In genomic region chr4:13298212-13298611, GRCm38 (mm10) we compare ENCODE assay signal across 13 mouse cellular contexts.
A peak's percentile ranks its signal among the peaks of the same experiment; 100 is the strongest.
DNase-seq lines count a peak whose midpoint lies in the region; ATAC-seq lines count a peak whose summit lies in the region.
"Had no signal": no experiment of that assay in that cellular context is flagged by ENCODE, and none has a peak within 500 bp of the region (broad histone marks: within the 10 kb centered on the region; RNA-seq: fewer than 3 reads in every experiment).

No protein-coding gene starts in this region.

- peak; percentile 28 for DNase-seq in neural tube, embryonic 11.5 days (ENCODE audit: low spot score)
- DNase-seq in neural tube, embryonic 10.5 days (ENCODE audit: extremely low spot score, low spot score) = no peak
- peak; percentile 61 for DNase-seq in forelimb bud, embryonic 11.5 days (ENCODE audit: low read depth, low spot score)
- no peak for DNase-seq in MN1 (ENCODE audit: low spot score)
- DNase-seq in lung, adult 18-20 months = no peak
- no peak for DNase-seq in adrenal gland, postnatal 14 days
- DNase-seq: cerebellum, adult 18-20 months; kidney, adult 2 months; thymus, postnatal 4 days had no signal

- no peaks in the 10 kb centered on the region for H3K27me3 ChIP-seq in neural tube, embryonic 11.5 days (ENCODE audit: control insufficient read depth, insufficient read depth, low read length)
- no peaks in the 10 kb centered on the region for H3K27me3 ChIP-seq in limb, embryonic 12.5 days
- H3K27me3 ChIP-seq: stomach, embryonic 15.5 days had no signal

- H3K4me3 ChIP-seq in neural tube, embryonic 11.5 days (ENCODE audit: low read depth, low read length) = no peak overlapping the region
- H3K4me3 ChIP-seq in limb, embryonic 12.5 days (replicated peaks) = no peak overlapping the region
- H3K4me3 ChIP-seq: stomach, embryonic 15.5 days had no signal

- H3K27ac ChIP-seq in neural tube, embryonic 11.5 days (ENCODE audit: low read depth, low read length) = no peak overlapping the region
- no peak overlapping the region for H3K27ac ChIP-seq in limb, embryonic 12.5 days
- H3K27ac ChIP-seq: stomach, embryonic 15.5 days had no signal

- no peak overlapping the region for H3K4me2 ChIP-seq in neural tube, embryonic 11.5 days (ENCODE audit: low read depth)
- H3K4me2 ChIP-seq in limb, embryonic 12.5 days = peak overlapping the region; percentile 4
- H3K4me2 ChIP-seq: lung, embryonic 14.5 days; stomach, embryonic 15.5 days had no signal

- H3K36me3 ChIP-seq in neural tube, embryonic 11.5 days (ENCODE audit: control insufficient read depth, insufficient read depth, low read length) = no peaks in the 10 kb centered on the region
- no peaks in the 10 kb centered on the region for H3K36me3 ChIP-seq in limb, embryonic 12.5 days
- H3K36me3 ChIP-seq: stomach, embryonic 15.5 days had no signal

- no peaks in the 10 kb centered on the region for H3K9me3 ChIP-seq in neural tube, embryonic 11.5 days (ENCODE audit: control insufficient read depth, low read length)
- no peaks in the 10 kb centered on the region for H3K9me3 ChIP-seq in limb, embryonic 12.5 days
- H3K9me3 ChIP-seq: stomach, embryonic 15.5 days had no signal

- 30% methylated on average over 7 of the region's 7 CpGs for WGBS in neural tube, embryonic 11.5 days
- WGBS in limb, embryonic 12.5 days = 12% methylated on average over 7 of the region's 7 CpGs

- ATAC-seq in neural tube, embryonic 11.5 days (ENCODE audit: insufficient read depth, low FRiP score, low TSS enrichment) = no peak
- peak; percentile 31 for ATAC-seq in limb, embryonic 12.5 days (ENCODE audit: insufficient number of reproducible peaks, insufficient read depth, low FRiP score, low TSS enrichment, low read depth)
- ATAC-seq: activated CD4-positive, CD25-positive, alpha-beta regulatory T cell, adult 4 months had no signal

- H3K4me1 ChIP-seq in neural tube, embryonic 11.5 days (ENCODE audit: control insufficient read depth, insufficient read depth, low read length) = 0 out of 2 replicates have a peak, but pooled peaks cover 3% of the 10 kb centered on the region
- H3K4me1 ChIP-seq in limb, embryonic 12.5 days (replicated peaks) = peaks cover 13% of the 10 kb centered on the region
- H3K4me1 ChIP-seq: stomach, embryonic 15.5 days had no signal

- no peak overlapping the region for H3K9ac ChIP-seq in neural tube, embryonic 11.5 days (ENCODE audit: low read length)
- no peak overlapping the region for H3K9ac ChIP-seq in limb, embryonic 12.5 days (replicated peaks)
- H3K9ac ChIP-seq: lung, embryonic 14.5 days; stomach, embryonic 15.5 days had no signal

Comparison
In these comparisons a context has a peak if more than half of its experiments do, and no peak if none do; other contexts are left out.
1. DNase-seq: peak in neural tube, embryonic 11.5 days (single experiment) and forelimb bud, embryonic 11.5 days (single experiment); none in neural tube, embryonic 10.5 days (single experiment), MN1 (single experiment), lung, adult 18-20 months (0 of 2) and adrenal gland, postnatal 14 days (single experiment).